Mouse (Mus musculus) MEL (cell line): ENCODE results near the gene Slc7a5.

Source experiments
- CTCF ChIP-seq, 3 experiments: IDR thresholded peaks in 2 of 3; conservative IDR thresholded peaks in 1 of 3; 2 replicates each; pipeline ENCODE4 v1.5.1; 2011 to 2012; ENCODE audit warnings: low read length in 3 of 3, low read depth in 2 of 3, mild to moderate bottlenecking in 2 of 3, improper control_type of control experiment in 1 of 3, inconsistent platforms in 1 of 3, mixed read lengths in 1 of 3, moderate library complexity in 1 of 3; ENCODE audit not compliant: control insufficient read depth in 1 of 3, insufficient read depth in 1 of 3, poor library complexity in 1 of 3, severe bottlenecking in 1 of 3
- EP300 ChIP-seq, 2 experiments: IDR thresholded peaks; 2 replicates each; pipeline ENCODE4 v1.6.1; 2011; ENCODE audit warnings: improper control_type of control experiment in 2 of 2, low read length in 2 of 2, low read depth in 1 of 2, mild to moderate bottlenecking in 1 of 2
- JUND ChIP-seq: IDR thresholded peaks from 2 replicates; pipeline ENCODE4 v1.6.1; 2011; ENCODE audit warnings: low read depth, mild to moderate bottlenecking, improper control_type of control experiment, low read length
- MAX ChIP-seq: IDR thresholded peaks from 2 replicates; pipeline ENCODE4 v1.6.1; 2011; ENCODE audit warnings: low read length, improper control_type of control experiment
- SIN3A ChIP-seq: IDR thresholded peaks from 2 replicates; pipeline ENCODE4 v1.6.1; 2012; ENCODE audit warnings: low read length, improper control_type of control experiment, inconsistent platforms
- USF1 ChIP-seq: IDR thresholded peaks from 2 replicates; pipeline ENCODE4 v1.6.1; 2014; ENCODE audit warnings: low read depth, mild to moderate bottlenecking, inconsistent platforms, low read length, improper control_type of control experiment, moderate library complexity

GRCm38 (mm10) chr8:121861276-121861675 is 46.2 kb downstream of the Slc7a5 start:
- TF ChIP-seq USF1 (no peak), JUND (no peak), CTCF (IDR thresholded peaks at IDR 0.05 in 2 of 3, conservative IDR thresholded peaks at IDR 0.05 in 1 of 3; ENCODE audit: control insufficient read depth in 1 of 3, insufficient read depth in 1 of 3, low read depth in 2 of 3, low read length in 3 of 3, poor library complexity in 1 of 3, severe bottlenecking in 1 of 3) (no peak), MAX (no peak), SIN3A (no peak), EP300 (IDR thresholded peaks at IDR 0.05; ENCODE audit: low read depth in 1 of 2, low read length in 2 of 2) (no peak)
